Mouse (Mus musculus) frontal cortex, adult 2 months (tissue): ENCODE data around the gene Fibcd1. TPM values are rescaled to one million over a fixed set of nuclear protein-coding genes. Genes with fewer than 3 reads are reported as not detected.

Source experiments
- DNase-seq, 2 experiments: peaks; one replicate each; pipeline ENCODE4 v3.0.0; 2022; ENCODE audit warnings: low spot score in 1 of 2; ENCODE audit errors: extremely low spot score in 1 of 2
- polyA plus RNA-seq: library from polyadenylated mRNA; depleted of rRNA; stranded (reverse); fragments of >200 nt; gene quantifications from 2 replicates; pipeline ENCODE4 v1.2.3, GENCODE M21; 2012; rRNA removed

Gene Fibcd1
- 8.0 and 9.0 TPM in 2 replicates for polyA plus RNA-seq

DNA sequence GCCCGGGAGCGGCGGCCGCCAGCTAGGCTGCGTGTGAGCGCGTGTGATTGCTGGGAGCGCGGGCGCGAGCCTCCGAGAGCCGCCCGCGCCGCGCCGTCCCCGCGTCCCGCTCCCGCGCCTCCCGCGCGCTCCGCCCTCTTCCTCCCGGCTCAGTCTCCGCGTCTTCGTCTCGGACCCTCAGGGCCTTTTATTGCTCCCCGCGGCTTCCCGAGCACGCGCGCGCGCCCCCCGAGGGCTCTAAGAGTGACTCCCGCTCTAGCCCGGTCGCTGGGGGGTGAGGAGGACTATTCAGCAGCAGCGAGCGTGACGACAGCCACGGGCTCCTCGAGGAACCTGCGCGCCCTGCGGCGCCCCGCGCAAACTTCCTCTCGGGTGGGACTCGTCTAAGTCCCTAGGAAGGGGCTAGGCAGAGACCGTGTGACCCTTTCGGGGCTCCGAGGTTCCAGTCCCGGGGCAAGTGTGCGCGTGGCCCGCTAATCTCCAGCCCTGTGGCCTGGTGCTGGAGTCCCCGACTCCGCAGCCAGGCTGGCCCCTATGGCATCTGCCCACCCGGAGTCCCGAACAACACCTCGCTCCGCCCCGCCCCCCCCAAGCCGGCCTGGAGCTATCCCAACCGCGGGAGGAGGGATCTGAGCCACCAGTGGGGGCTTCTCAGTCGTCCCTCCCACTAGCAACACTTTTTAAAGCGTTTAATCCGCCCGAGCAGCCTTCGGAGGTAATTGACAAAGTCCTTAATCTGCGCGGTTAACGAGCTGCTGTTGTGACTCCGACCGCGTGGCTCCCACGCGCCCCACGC lies at the start of gene Fibcd1:
TSS of gene Fibcd1 (minus strand) at position 110 of the 796 bp plus-strand sequence.
- peak in 1 of 2 experiments; percentile 27 for DNase-seq

- peak; percentile 14 to 71 for DNase-seq
Observed at GRCm38 (mm10) chr2:31894221-31894870, 48.5 kb upstream of the Fibcd1 start.

DNA sequence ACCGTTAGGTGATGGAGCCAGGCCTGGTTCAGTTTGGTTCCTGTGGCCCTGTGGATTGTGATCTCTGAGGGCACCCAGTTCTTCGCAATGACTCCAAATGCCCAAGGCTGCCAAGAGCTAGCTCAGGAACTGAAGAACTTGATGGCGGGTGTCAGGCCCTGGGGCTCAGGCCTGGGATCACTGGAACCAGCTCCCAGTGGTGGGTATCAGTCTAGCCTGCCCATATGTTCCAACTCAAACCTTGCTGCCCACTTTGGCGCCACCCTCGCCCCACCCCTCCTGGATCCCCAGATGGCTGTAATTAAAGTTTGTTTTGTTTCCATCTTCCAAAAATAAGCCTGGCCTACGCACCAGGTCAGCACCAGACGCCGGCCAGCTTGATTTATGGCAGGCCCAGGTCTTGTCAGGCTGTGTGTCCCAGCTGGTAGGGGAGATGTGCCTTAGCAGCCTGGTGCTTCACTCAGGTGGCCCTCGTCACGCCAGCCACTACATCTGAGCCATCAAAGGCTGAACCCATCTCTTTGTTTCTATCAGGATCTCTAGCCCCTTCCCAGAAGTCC lies 47.4 kb upstream of the Fibcd1 start:
- no peak for DNase-seq

DNA sequence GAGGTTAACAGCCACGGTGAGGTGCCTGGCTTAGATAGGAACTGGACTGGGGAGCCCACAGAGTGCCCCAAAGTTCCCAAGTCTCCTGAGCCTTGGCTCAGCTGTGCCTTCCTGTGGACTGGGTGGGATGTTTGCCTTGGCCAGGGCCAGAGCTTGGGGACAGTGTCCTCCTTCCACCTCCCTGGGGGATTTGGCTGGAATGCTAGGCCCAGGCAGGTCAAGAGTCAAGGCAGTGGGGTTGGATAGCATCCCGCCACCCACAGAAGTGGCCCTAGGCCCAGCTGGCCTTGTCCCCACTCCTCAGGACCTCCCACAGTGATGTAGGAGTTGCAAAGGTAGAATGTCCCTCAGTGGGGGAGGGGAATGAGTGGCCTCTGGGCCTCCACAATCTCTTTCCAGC lies 45.4 kb upstream of the Fibcd1 start:
- DNase-seq, result no peak

GRCm38 (mm10) chr2:31888871-31889270 lies 43.1 kb upstream of the Fibcd1 start:
- no peak for DNase-seq

DNA sequence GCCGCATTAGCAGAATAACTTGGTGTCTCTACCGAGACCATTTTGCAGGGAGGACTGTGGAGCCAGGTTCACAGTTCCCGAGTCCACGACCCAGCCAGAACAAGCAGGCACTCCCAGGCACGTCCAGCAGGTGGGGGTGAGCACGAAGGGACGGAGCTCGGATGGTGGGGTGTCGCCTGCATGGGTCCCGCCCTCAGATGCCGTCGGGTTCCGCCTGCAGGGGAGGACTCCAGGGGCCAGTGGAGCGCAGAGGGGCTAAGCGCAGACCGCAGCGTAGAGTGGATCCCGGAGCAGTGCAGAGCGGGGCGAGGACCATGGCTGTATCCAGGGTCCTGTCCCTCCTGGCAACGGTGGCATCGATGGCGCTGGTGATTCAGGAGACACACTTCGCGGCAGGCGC lies 41.2 kb upstream of the Fibcd1 start, which contains the start of gene Lamc3:
TSS of gene Lamc3 (plus strand) at position 262 of the 400 bp plus-strand sequence.
- DNase-seq, result peak in 1 of 2 experiments; percentile 12

- peak in 1 of 2 experiments; percentile 73 for DNase-seq
Observed at GRCm38 (mm10) chr2:31884806-31885205, 39.0 kb upstream of the Fibcd1 start.

- no peak for DNase-seq
Observed at GRCm38 (mm10) chr2:31883061-31883460, 37.3 kb upstream of the Fibcd1 start.

- DNase-seq, result no peak
Observed at GRCm38 (mm10) chr2:31880868-31881267, 35.1 kb upstream of the Fibcd1 start.

DNA sequence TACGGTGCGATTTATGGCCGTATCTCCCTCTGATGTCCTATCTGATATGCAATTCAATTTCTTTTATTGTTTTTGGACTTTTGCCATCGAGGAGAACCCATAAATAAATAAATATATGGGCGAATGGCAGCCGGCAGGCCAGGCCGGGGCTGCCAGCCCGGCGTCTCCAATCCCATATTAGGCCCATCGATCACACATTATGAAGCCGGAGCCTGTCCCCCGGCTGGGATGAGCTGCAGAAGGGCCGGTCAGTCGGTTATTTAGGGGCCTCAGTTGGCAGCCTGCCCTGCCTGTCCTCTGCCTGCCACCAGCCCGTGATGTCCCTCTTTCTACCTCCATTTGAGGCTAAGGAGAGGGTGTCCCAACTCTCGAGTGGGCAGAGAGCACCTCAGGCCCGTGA lies 32.8 kb upstream of the Fibcd1 start:
- DNase-seq, result no peak

DNA sequence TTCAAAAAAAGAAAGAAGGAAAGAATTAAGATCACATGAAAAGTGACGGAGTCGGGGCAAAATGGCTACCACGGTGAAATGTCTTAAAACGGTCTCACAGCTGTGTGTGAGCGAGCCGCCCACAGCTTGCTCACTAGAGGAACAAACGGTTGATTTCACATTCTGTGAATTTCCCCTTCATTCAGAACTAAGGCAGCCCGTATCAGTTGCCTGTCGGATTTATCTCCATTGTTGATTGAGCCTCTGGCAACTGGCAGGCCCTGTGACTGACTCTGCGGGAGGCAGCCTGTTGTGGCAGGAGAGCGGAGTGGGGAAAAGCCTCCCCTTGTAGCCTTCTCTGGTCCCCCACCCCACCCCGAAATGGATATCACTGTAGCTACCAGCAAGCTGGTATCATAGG lies 30.6 kb upstream of the Fibcd1 start:
- peak in 1 of 2 experiments; percentile 54 for DNase-seq

GRCm38 (mm10) chr2:31874290-31874855 lies 28.6 kb upstream of the Fibcd1 start:
- DNase-seq, result no peak

- no peak for DNase-seq
Observed at GRCm38 (mm10) chr2:31870683-31871082, 24.9 kb upstream of the Fibcd1 start.

DNA sequence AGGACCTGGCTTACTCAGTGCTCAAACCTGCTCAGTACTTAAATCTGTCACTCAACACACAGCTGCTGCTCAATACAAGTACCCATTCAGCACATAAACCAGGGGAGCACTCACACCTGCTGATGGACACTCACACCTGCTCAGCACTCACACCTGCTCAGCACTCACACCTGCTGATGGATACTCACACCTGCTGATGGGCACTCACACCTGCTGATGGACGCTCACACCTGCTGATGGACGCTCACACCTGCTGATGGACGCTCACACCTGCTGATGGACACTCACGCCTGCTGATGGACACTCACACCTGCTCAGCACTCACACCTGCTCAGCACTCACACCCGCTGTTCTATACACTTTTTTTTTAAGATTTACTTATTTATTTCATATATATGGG lies 23.9 kb upstream of the Fibcd1 start:
- no peak for DNase-seq

- DNase-seq, result no peak
Observed at GRCm38 (mm10) chr2:31868538-31869164, 22.8 kb upstream of the Fibcd1 start.

DNA sequence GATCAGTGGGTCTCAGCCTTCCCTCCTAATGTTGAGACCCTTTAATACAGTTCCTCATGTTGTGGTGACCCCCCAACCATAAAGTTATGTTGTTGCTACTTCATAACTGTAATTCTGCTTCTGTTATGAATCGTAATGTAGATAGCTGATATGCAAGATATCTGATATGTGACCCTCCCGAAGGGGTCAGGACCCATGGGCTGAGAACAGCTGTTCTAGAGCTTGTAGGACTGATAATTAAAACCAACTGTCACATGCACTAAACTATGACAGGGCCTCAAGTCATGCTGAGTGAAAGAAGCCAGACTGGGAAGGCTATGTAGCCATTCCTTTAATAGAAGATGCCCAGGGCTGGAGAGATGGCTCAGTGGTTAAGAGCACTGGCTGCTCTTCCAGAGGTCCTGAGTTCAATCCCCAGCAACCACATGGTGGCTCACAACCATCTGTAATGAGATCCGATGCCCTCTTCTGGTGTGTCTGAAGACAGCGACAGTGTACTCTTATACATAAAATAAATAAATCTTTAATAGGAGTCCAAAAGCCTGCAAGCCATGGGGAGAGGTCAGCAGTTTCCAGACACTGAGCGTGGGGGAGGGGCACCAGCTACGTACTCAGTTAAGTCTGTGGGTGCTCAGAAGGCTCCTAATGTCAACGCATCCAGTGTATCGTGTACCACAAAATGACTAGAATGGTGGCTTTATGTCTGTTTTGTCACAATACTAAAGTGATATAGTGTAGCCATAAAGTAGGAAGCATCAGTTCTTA lies 22.1 kb upstream of the Fibcd1 start:
- no peak for DNase-seq

- no peak for DNase-seq
Observed at GRCm38 (mm10) chr2:31865794-31866193, 20.0 kb upstream of the Fibcd1 start.

DNA sequence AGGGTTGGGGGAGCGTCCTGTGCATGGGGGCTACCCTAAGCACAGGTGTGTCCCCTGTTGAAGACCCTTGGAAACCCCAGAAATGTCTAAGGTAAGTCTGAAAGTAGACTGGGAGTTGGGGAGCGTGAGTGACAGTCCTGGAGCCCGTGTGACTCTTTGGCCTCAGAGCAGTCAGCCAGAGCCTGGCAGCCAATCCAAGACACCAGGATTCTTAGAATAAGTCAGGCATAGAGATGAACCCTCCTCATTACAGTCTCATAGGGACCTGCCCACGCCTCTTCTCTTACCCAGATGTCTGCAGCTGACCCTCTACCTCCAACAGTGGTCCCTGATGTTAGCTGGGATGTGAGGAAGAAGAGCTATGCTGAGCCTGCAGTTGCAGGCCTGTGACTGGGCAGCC lies 19.5 kb upstream of the Fibcd1 start:
- DNase-seq, result no peak

- no peak for DNase-seq
Observed at GRCm38 (mm10) chr2:31864891-31865290, 19.1 kb upstream of the Fibcd1 start.

DNA sequence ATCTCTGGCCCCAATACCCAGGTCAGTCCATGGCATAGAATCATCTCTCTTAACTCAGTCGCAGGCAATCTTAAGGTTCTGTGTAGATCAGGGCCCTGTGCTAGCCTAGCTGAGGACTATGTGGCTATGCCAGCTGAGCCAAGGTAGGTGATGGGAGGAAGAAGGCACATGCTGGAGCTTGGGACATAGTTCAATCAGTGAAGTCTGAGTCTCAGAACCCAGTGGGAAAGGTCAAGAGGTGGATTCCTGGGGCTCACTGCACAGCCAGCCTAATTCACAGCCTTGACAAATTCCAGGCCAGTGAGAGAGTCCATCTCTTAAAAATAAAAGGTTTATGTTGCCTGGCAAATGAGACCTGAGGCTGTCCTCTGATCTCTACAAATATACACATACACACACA lies 18.0 kb upstream of the Fibcd1 start:
- DNase-seq, result no peak
